Mouse (Mus musculus) bone marrow, adult 2 months (tissue): Measurements from ENCODE around the gene Apol7a.

ENCODE experiments used
- CTCF ChIP-seq: fragments of 200-500 bp; IDR thresholded peaks from 2 replicates; pipeline ENCODE4 v1.5.1; 2011; ENCODE audit warnings: low read length, control low read depth; ENCODE audit not compliant: control insufficient read depth, insufficient read depth
- POLR2A ChIP-seq: fragments of 200-500 bp; IDR thresholded peaks from 2 replicates; pipeline ENCODE4 v1.6.1; 2011; ENCODE audit warnings: low read depth, mild to moderate bottlenecking, control low read depth, low read length, borderline replicate concordance; ENCODE audit not compliant: control insufficient read depth

DNA sequence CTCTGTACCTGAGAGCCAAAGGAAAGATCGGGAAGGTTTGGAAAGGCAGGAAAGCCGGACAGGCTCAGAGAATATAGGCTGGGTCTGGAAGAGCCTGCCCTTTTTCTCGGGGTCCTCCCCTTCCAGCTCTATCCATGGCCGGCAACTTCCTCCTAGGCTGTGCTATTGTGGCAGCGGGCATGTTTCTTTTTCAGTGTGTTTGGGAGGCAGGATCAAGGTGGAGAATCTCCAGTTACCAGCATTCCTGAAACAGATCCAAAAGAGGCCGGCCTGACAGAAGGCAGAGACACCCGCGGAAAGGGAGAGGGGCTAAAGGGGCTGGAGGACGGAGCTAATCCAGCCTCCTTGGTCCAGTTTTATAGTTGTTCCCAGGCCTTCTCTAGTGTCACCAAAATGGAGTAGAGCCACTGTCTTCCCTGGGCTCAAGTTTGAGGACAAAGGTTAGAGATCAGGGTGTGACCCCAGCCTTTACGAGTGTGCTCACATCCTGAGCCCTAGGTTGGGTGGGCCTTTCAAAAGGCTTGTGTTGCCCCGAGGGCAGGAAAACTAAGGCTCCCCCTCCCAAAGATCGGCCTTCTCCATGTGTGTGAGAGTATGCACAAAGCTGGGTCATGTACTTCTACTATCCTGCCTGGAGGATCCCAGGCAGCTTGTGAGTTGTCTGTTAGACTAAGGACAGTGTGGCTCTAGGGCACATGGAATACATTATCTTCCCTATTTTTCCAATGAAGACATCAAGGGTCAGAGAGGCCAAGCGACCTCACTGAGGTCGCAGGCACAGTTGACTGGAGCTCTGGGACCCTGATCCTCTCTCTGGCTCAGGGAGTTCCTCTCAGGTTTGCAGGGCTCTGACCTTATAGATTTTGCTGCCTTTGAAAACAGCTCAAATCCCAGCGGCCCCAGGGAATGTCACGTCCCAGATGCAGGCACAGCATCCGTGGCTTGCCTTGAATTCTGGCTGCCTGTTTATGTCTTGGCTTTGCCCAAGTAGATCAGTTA, 54.5 kb downstream of the Apol7a start:
- no peak for TF ChIP-seq CTCF
- no peak for TF ChIP-seq POLR2A
